Mouse (Mus musculus) gastrocnemius, postnatal 4 days (tissue): Measurements from ENCODE around the gene Exosc5. TPM values are rescaled to one million over a fixed set of nuclear protein-coding genes. Genes with fewer than 3 reads are reported as not detected.

Source experiments
- DNase-seq, 2 experiments: peaks; one replicate each; pipeline ENCODE4 v3.0.0; 2021 to 2022; ENCODE audit warnings: low spot score in 2 of 2, mixed read lengths in 2 of 2
- total RNA-seq, 2 experiments: library from RNA; stranded (reverse); gene quantifications; 2 replicates each; pipeline ENCODE4 v1.2.3; 2021

The Exosc5 gene
- total RNA-seq, 2 experiments from 2014 or later, result 24.5 to 25.7 TPM

DNA sequence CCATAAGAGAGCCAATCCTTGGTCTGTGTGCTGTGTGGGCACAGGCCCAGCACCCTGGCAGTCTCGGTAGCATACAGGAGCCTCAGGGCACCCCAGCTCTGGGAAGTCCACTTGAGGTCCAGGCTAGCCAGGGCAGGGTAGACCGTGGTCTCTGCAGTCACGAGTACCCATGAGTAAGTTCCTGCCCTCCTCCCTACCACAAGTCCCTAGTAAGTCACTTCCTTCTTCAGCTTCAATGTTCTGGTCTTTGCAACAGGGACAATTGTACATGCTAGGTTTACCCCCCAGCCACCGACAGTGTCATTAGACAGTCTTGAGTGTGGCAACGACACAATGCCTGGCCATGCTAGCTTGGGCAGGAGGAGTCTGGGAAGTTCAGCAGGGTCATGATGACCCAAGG lies 26.3 kb upstream of the Exosc5 start:
- DNase-seq, result no peak

DNA sequence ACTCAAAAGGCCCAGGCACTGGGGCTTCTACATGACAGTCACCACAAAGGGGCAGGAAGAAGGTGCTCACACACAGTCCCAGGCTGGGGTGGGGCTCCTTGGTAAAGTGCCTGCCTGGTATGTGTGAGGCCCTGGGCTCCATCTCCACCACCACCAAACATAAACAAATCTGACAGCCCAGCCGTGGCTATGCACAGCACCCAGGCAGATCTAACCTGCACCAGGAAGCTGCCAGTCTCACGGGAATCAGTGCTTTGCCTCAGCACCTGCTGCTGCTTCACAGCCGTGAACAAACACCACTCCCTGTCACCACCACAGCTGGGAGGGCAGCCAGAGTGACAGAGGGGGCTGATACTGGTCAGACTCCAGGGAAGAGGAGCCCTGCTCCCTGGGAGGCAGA lies 22.6 kb upstream of the Exosc5 start:
- DNase-seq, result no peak

DNA sequence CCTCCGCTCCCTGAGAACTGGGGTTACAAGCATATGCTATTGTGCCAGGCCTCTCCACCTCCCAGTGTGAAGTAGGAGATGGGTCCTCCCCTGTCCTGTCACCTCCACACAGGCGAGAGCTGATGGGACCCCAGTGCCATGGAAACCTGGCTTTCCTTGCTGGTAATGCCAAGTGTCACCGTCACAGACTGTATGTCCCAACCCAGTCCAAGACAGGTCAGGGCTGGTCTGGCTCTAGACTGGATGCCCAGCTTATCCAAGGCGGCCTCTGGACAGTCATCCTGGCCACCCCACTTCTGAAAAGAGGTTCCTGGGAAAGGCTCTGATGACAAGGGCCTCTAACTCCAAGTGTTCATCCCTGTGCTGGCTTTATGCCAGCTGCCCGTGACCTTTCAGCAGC lies 21.9 kb upstream of the Exosc5 start:
- no peak for DNase-seq

DNA sequence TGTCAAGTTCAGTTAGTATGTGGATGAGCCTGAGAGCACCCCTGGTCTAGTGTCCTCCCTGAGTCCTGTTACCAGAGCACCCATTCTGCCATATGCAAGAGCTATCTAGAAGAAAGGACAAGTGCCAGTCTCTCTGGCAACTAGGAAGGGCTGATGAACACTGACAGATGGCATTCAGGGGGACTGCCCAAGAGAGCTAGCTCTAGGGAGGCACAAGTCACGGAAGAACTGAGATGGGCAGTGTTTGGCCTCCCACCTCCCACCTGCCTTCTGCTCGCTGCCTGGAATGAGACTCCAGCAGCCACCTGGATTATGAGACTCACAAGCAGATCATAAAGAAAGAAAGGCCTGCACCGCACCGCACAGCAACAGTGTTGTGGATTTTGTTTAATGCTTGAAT lies 19.2 kb upstream of the Exosc5 start:
- no peak for DNase-seq

DNA sequence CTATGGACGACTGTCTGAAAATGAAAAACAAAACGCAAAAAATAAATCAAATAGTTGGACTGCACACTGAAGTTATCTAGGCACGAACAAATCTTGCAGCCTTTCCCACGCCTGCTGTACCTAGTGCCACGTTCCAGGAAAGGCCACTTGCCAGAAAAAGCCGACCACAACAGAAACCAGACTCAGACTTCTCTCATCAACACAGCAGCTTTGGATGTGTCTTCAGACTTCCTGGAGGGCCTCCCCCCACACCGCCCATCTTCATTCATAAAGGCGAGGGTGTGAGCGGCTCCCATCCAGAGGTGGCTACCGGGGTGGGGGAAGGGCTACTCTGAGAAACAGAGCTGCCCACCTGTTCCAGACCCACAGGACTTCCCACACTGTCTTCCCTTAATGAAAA lies 14.8 kb upstream of the Exosc5 start:
- no peak for DNase-seq

DNA sequence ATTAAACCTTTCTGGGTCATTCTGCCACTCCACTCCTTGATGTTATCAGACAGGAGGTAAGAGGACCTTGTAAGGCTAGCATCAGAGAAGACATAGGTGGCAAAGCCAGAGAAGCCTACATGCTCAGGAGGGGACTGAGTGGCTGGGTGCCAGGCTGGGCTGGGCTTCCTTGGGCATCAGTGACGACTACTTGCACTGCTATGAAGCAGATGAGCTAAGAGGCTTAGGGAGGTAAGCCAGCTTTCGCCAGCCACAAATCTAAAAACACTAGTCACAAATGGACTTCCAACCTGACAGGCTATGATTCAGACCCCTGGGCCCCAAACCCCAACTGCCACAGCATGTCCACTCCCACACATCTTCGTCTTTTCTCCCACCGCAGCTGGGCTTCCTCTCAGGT lies 14.3 kb upstream of the Exosc5 start:
- no peak for DNase-seq

DNA sequence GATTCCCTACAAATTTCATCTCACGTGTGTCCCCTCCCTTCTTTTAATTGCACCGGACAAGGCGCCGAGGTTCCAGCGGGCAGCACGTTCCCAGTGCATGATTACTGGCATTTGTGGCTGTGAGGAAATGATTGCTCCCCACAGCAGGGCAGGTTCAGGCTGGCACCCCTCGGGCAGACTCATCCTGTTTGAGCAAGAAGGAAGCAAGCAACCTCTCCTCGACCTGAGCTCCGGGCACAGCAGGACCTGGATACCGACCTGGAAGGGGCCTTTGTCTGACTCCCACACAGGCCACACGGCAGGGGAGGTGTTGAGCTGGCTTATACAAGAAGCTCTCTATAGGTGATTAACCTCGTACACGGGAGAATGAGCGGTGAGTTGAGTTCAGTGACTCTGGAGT lies 13.9 kb upstream of the Exosc5 start:
- DNase-seq, result no peak

DNA sequence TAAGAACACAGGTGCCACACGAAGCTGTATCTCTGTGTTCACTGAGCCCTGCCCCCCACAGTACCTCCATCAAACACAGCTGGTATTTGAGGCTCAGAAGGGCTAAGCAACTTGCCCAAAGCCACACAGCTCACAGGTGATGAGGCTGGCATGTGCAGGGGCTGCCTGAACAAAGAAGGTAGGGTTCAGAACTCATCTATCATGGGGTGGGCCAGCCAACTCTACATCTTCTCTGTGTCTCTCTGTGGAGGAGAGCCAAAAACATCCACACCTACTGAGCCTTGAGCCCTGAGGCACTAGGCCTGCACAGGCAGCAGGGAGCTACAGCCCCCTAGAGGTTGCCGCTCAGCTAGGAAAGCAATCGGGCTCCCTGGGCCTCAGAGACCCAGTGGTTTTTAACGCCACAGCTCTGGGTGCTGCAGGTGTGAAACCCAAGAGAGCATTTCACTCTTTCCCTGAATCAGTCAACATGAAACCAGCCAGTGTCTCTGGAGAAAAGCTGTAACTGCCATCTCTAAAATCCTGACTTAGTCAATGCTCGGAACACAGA lies 11.3 kb upstream of the Exosc5 start:
- no peak for DNase-seq

DNA sequence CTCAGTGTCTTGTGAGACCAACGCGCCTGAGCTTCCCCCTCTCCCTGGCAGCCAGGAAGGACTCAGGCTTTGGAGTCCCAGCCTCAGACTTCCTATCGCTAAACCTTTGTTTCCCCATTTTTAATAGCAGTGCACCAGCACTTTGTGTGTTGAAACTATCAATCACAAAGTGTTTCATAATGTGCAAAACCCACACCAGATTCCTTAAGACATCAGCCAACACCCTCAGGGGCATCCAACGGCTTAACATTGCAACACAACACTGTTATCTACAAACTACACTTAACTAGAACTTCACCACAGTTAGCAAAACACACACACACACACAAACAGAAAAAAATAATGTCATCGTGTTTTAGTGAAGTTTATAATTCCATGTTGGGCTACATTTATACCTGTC lies 9.1 kb upstream of the Exosc5 start:
- DNase-seq, result no peak

DNA sequence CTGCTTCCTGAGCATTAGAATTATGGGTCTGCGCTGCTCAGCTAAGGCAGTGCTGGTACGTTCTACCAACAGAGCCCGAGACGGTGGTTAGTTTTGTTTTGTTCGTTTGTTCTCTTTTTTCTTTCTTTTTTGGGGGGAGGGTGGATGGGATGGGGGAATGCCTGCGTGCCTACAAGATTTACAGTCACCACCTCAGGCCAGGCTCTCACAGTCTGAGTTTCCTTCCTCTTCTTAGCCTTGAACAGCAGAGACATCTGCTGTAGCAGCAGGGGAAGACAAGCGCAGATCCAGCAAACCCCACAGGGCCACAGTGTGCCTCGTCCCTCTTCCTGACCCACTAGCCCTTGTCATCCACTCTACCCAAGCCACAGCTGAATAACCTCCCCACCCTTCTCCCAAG lies 7.7 kb upstream of the Exosc5 start:
- no peak for DNase-seq

DNA sequence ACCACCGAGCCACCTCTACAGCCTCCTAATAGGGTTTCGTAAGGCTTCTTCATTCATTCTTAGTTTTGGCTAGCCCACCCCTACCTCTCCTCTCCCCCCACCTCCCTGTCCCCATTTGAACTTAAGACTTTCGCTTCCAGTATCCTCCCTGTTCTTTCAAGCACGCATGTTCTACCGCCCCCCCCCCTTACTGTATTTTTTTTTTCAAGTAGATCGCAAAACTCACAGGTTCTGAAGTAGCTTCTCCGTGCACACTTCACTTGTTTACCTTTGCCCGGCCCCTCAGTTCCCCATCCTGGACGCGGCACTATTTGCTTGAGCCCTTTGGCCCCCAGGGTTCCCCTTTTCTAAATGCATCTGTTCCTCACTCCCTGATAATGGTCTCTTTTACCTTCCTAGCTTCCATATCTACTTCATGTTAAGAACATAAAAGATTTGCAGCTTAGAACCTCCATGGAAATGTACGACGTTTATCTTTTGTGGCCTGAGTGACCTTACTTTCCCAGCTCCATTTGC lies 6.7 kb upstream of the Exosc5 start:
- DNase-seq, result no peak

DNA sequence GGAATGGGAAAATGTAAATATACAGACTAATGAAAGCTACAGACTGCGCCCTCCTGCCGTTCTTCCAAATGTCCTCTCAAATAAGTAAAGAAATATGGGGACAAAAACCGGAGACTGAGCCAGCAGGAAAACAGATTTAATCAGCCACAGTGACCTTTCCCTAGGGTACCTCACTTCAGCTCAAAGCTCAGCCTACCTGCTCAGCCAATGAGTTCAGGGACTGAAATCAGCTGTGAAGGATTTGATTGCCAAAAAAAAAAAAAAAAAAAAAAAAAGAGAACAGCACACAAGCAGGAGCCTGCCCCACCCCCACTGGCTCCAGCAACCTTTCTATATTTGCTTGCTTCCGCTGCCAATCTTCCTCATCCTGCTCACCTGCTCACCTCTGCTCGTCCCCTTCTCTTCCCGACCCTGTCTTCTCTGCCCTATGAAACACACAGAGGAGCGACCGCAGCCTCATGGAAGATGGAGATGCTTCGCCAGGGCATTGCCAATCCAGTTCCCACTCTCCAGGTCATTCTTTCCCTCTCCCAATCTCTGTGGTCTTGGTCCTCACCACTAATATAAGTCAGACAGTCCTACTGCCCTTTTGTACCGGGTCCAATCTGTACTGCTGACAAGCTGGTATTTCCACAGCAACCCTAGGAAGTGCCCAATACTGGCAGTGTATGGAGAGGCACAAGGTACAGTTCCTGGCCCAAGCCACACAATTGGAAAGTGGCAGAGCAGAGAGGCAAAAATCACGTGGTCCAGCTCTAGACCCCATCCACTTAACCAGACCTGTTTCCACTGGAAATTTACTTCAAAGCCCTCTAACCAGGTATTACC lies 3.1 kb upstream of the Exosc5 start:
- no peak for DNase-seq

DNA sequence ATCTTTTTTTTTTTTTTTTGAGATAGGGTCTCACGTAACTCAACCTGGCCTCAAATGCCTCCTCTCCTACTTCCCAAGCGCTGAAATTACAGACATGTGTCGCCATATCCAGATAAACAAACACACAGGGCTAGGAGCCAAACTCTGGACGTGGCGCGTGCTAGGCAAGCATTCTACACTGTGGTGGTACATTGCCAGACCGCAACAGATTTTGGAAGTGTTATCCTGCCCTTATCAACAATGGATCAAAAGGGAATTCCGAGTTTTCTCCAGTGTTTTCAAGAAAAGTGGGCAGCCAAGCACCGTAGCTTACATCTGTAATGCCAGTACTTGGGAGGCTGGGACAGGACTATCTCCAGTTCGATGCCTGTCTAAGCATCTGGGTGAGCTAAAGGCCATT lies 1.2 kb upstream of the Exosc5 start:
- no peak for DNase-seq

DNA sequence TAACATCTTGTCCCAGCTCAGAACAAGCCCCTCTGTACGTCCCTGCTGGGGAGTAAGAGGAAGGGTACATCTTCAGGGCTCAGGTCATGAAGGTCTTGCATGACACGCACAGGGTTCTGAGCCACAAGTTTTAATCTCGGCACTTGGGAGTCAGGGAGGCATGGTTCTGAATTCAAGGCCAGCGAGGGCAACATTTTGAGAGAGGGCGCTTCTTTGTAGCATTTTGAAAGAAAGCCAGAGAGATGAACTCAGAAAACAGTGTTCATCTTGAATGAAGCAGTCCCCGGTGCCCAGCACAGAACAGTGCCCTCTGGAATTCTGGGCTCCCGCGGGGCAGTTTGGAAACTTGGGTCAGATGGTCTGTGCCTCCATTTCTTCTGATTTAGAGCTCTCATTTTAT lies 7.4 kb downstream of the Exosc5 start:
- no peak for DNase-seq

DNA sequence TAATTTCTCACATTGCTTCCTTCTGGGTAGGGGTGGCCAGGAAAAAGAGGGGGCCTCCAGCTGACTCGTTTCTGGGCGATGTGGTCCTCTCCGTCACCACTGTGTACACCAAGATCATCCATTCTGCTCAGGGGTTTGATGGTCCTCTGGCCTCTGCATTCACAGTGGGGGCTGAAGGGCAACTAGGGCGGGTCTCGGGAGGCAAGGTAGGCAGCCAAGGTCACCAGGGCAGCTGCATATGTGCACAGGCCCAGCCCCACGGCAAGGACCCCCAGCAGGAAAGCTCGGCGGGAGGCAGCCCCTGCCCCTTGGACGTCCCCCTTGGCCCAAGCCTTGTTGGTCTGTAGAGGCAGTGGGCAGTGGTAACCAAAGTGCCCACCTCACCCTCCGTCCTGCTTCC lies 10.2 kb downstream of the Exosc5 start:
- no peak for DNase-seq

DNA sequence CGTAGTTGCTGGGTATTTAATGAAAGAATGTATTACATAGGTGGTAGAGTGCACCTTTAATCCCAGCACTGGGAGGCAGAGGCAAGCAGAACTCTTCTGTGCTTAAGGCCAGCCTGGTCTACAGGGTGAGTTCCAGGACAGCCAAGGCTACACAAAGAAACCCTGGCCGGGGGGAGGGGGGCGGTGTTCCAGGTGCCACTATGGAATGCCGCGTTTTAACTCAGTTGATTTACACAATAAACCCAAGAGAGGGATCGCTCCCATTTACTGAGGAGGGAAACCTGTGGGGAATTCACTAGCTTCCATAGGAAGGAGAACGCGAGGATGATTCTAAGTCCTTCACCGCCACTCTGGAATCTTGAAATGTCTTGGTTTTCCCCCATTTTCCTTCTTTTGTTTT lies 10.7 kb downstream of the Exosc5 start:
- DNase-seq, result no peak

DNA sequence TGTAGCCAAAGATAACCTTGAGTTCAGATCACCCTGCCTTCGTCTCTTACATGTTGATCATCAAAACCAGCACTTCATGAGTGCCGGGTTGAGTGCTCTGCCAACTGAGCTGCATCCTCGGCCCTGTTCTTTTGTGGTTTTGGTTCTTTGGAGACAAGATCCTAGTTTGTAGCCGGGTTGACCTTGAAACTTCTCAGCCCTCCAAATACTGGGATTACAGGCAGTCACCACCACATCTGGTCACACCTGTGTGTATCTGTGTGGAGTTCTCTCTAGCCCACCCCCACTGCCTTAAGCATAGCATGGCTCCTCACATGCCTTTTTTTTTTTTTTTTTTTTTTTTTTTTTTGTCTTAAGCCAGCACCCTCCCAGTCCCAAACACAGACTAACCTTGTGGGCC lies 11.1 kb downstream of the Exosc5 start:
- no peak for DNase-seq

DNA sequence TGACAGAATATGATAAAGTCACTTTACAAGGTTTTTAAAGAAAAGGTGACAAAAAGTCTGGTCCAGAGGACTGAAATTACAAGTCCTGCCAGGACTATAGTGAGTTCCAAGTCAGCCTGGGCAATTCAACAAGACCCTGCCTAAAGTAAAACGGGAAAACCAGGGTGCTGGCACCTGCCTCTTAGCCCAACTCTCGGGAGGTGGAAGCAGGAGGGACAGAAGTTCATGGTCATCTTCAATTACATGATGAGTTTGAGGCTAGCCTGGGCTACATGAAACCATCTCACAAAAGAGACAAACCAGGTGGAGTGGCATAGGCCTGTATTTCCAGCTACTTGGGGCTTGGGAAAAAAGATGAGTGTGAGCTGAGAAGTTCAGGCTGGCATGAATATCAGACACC lies 12.7 kb downstream of the Exosc5 start:
- DNase-seq, result no peak

DNA sequence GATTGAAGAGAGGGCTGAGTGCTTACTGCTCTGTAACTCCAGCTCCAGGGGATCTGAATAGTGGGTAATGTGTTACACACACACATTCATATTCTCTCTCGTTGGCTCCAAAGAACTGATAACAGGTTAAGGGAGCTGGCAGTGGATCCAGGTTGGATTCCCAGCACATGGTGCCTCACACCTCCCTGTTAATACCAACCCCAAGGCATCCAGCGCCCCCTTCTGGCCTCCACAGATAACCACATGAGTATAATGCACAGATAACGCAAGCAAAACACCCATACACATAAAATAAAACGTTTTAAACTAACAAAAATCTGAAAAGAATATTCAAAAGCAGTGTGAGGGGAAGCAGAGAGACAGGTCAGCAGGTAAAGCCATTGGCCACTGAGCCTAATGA lies 13.5 kb downstream of the Exosc5 start:
- DNase-seq, result no peak

DNA sequence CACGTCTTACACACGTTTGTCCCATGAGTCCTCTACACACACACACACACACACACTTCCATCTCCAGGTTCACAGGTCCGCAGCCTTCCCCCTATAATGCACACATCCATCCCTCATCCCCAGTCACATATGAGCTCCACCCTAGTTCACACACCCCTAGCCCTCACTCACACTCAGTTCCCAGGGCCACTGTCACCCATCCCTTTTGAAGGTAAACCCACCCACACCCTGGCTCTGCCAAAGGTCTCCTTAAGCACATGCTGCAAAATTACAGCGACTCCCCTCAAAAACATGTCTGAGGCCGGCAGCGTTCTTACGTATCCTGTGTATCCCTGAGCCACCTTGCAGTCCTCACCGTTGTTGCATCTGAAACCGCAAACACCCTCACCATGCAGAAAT lies 15.3 kb downstream of the Exosc5 start:
- no peak for DNase-seq

DNA sequence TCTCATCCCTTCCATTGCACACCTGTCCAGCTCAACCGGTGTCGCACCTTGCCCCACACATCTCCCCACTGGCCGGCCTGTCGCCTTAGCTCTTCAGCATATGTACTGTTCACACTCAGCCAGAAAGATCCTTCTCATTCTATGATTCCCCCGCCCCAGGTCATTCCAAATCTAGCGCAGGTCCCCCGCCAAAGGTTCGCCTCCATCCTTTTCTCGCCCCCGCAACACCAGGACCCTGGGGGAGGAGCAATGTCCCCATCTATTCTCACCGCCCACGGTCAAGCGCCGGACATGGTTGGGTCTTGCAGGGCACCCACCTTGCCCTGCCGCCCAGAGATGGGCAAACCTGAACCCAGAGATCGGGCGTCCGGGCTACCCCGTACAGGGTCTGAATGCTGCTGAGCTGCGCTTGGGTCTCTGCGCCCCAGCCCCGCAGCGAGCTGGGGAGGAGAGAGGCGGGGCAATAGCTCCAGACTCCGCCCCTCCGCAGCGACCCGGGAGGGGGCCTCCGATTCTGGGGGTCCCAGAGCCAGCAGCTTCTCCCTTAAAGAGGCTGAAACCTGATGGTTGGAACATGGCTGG lies 15.8 kb downstream of the Exosc5 start, which contains the start of gene Tmem91:
TSS of gene Tmem91 (minus strand) at position 448 of the 582 bp plus-strand sequence.
- no peak for DNase-seq

DNA sequence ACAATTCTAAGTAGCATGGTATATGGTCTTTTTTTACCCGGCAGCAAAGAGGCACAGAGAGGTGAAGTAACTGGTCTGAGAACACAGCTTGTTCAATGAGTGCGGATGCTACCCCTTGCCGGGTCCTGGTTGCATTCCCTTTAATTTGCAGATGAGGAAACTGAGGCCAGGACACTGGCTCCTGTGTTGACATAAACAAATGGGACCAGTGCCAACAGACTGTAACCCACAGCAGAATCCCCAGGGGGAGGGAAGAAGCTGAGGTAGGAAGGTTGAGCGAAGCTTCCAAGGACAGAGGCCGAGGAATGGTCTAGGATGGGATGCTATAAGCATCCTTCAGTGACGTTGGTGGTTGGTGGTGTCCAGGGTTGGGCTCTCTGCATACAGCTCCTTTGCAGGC lies 16.4 kb downstream of the Exosc5 start:
- DNase-seq, result no peak
